Comparison of ENCODE assay signal across 17 mouse cellular contexts in the genomic region with DNA sequence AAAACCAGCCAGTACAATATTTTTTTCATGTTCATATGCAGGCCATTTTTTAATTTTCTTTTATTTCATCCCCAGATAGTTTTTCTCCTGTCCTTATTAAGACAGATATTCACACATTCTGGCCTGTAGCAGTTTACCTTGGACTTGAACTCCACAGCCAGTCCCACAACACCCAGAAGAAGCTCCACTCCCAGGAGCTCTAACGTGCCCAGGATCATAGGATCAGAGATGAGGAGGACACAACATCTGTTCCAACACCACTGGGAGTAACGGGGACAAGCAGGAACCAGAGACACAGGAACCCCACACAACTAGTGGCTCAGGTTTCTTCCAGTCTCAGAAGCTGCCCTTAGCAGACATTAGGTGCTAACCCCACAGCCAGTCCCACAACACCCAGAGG. TPM values are rescaled to one million over a fixed set of nuclear protein-coding genes. Genes with fewer than 3 reads are reported as not detected.
DNase-seq lines count a peak whose midpoint lies in the region; ATAC-seq and TF ChIP-seq lines count a peak whose summit lies in the region.
"Not testable (repeated sequence)": the region's sequence is repeated elsewhere in the genome, so short reads cannot be mapped to it uniquely, and the experiment has no call there.
"Had no signal": no experiment of that assay in that cellular context is flagged by ENCODE, and none has a peak within 500 bp of the region (broad histone marks: within the 10 kb centered on the region; RNA-seq: fewer than 3 reads in every experiment).

No protein-coding gene starts in this region.

- not testable (repeated sequence) for TF ChIP-seq CTCF in intestine, postnatal 0 days (IDR thresholded peaks at IDR 0.05; ENCODE audit: low read depth)

- H3K27me3 ChIP-seq in embryonic facial prominence, embryonic 15.5 days; heart, embryonic 15.5 days; intestine, postnatal 0 days (replicated peaks; ENCODE audit: control insufficient read depth, insufficient read depth, low read length); limb, embryonic 14.5 days (ENCODE audit: control insufficient read depth, insufficient read depth, low read length); liver, embryonic 16.5 days (ENCODE audit: control insufficient read depth, insufficient read depth, low read depth, low read length); midbrain, embryonic 14.5 days (ENCODE audit: control insufficient read depth, insufficient read depth, low read length); stomach, embryonic 15.5 days (replicated peaks): not testable (repeated sequence)

- 0 out of 2 replicates have a peak, but pooled peaks have one; percentile 8 for ATAC-seq in embryonic facial prominence, embryonic 15.5 days (ENCODE audit: insufficient number of reproducible peaks, low FRiP score, low TSS enrichment, low read depth)
- ATAC-seq in heart, embryonic 15.5 days (replicated peaks; ENCODE audit: insufficient number of reproducible peaks, insufficient read depth, low FRiP score, low read depth), result 0 out of 2 replicates have a peak, but pooled peaks have one; percentile 31
- ATAC-seq in intestine, postnatal 0 days, result 0 out of 2 replicates have a peak, but pooled peaks have one; percentile 19
- peak; percentile 30; the same call in 1 of the 2 replicates for ATAC-seq in limb, embryonic 14.5 days (ENCODE audit: low FRiP score, low read depth)
- 0 out of 2 replicates have a peak, but pooled peaks have one; percentile 11 for ATAC-seq in liver, embryonic 16.5 days (ENCODE audit: low read depth)
- ATAC-seq in midbrain, embryonic 14.5 days (ENCODE audit: low FRiP score, low TSS enrichment), result 0 out of 2 replicates have a peak, but pooled peaks have one; percentile 18
- ATAC-seq in stomach, embryonic 15.5 days (ENCODE audit: insufficient read depth, low FRiP score, low read depth), result peak; percentile 50; the same call in 1 of the 2 replicates

- not testable (repeated sequence) for H3K4me2 ChIP-seq in embryonic facial prominence, embryonic 15.5 days (replicated peaks); heart, embryonic 15.5 days; intestine, postnatal 0 days (replicated peaks; ENCODE audit: low read depth); limb, embryonic 14.5 days (replicated peaks; ENCODE audit: low read depth, low read length, severe bottlenecking); liver, embryonic 16.5 days (ENCODE audit: low read depth, low read length); midbrain, embryonic 14.5 days (ENCODE audit: low read length); stomach, embryonic 15.5 days

- H3K4me3 ChIP-seq in embryonic facial prominence, embryonic 15.5 days (replicated peaks); heart, embryonic 15.5 days; intestine, postnatal 0 days (ENCODE audit: low read depth, low read length); limb, embryonic 14.5 days (replicated peaks; ENCODE audit: low read length); liver, embryonic 16.5 days (ENCODE audit: low read depth, low read length); midbrain, embryonic 14.5 days (replicated peaks; ENCODE audit: low read depth, low read length); stomach, embryonic 15.5 days (replicated peaks): not testable (repeated sequence)

- H3K9ac ChIP-seq in embryonic facial prominence, embryonic 15.5 days; heart, embryonic 15.5 days; intestine, postnatal 0 days (ENCODE audit: low read depth, low read length); limb, embryonic 14.5 days (ENCODE audit: low read depth, low read length, severe bottlenecking); liver, embryonic 16.5 days (ENCODE audit: low read depth, low read length); midbrain, embryonic 14.5 days (replicated peaks; ENCODE audit: low read length); stomach, embryonic 15.5 days: not testable (repeated sequence)

- H3K36me3 ChIP-seq in embryonic facial prominence, embryonic 15.5 days; heart, embryonic 15.5 days; intestine, postnatal 0 days (ENCODE audit: control insufficient read depth, insufficient read depth); limb, embryonic 14.5 days (ENCODE audit: control insufficient read depth, insufficient read depth, low read length); liver, embryonic 16.5 days (ENCODE audit: control insufficient read depth, insufficient read depth); midbrain, embryonic 14.5 days (ENCODE audit: control insufficient read depth, insufficient read depth, low read length); stomach, embryonic 15.5 days: not testable (repeated sequence)

- not testable (repeated sequence) for DNase-seq in limb, embryonic 14.5 days (ENCODE audit: low spot score); midbrain, embryonic 14.5 days

- H3K27ac ChIP-seq in embryonic facial prominence, embryonic 15.5 days (replicated peaks); heart, embryonic 15.5 days; intestine, postnatal 0 days (ENCODE audit: low read depth, low read length); limb, embryonic 14.5 days (replicated peaks; ENCODE audit: low read depth, low read length); liver, embryonic 16.5 days (ENCODE audit: low read length); midbrain, embryonic 14.5 days (replicated peaks; ENCODE audit: low read depth, low read length); stomach, embryonic 15.5 days: not testable (repeated sequence)

- not testable (repeated sequence) for H3K4me1 ChIP-seq in embryonic facial prominence, embryonic 15.5 days; heart, embryonic 15.5 days (replicated peaks); intestine, postnatal 0 days (replicated peaks; ENCODE audit: control insufficient read depth, insufficient read depth, low read length); limb, embryonic 14.5 days (ENCODE audit: control insufficient read depth, insufficient read depth, low read length); liver, embryonic 16.5 days (ENCODE audit: control insufficient read depth, low read depth, low read length); midbrain, embryonic 14.5 days (ENCODE audit: control insufficient read depth, insufficient read depth, low read length); stomach, embryonic 15.5 days

- peaks cover 36% of the 10 kb centered on the region for H3K9me3 ChIP-seq in embryonic facial prominence, embryonic 15.5 days (replicated peaks)
- peaks cover 60% of the 10 kb centered on the region for H3K9me3 ChIP-seq in heart, embryonic 15.5 days (replicated peaks)
- peaks cover 32% of the 10 kb centered on the region for H3K9me3 ChIP-seq in intestine, postnatal 0 days (ENCODE audit: control insufficient read depth)
- H3K9me3 ChIP-seq in limb, embryonic 14.5 days (ENCODE audit: control insufficient read depth, low read length), result peaks cover 24% of the 10 kb centered on the region; the same call in 1 of the 2 replicates
- H3K9me3 ChIP-seq in liver, embryonic 16.5 days (replicated peaks; ENCODE audit: control insufficient read depth, low read length), result not testable (repeated sequence)
- H3K9me3 ChIP-seq in midbrain, embryonic 14.5 days (ENCODE audit: control insufficient read depth, low read length), result peaks cover 48% of the 10 kb centered on the region
- peaks cover 14% of the 10 kb centered on the region; the same call in 1 of the 2 replicates for H3K9me3 ChIP-seq in stomach, embryonic 15.5 days

- TF ChIP-seq POLR2A in limb, embryonic 14.5 days (IDR thresholded peaks at IDR 0.05; ENCODE audit: borderline replicate concordance, extremely low read depth, insufficient read depth, insufficient read length), result not testable (repeated sequence)

- 65% methylated on average over 2 of the region's 2 CpGs for WGBS in embryonic facial prominence, embryonic 15.5 days
- 58% methylated on average over 2 of the region's 2 CpGs for WGBS in heart, embryonic 15.5 days
- 69% methylated on average over 2 of the region's 2 CpGs for WGBS in intestine, postnatal 0 days
- WGBS in limb, embryonic 14.5 days, result 76% methylated on average over 2 of the region's 2 CpGs
- WGBS in liver, embryonic 16.5 days (ENCODE audit: insufficient replicate concordance), result 33% methylated on average over 2 of the region's 2 CpGs
- WGBS in midbrain, embryonic 14.5 days, result 65% methylated on average over 2 of the region's 2 CpGs
- 61% methylated on average over 2 of the region's 2 CpGs for WGBS in stomach, embryonic 15.5 days

RNA-seq across cellular contexts. Expression of a gene that starts 37.7 kb away (rescaled TPM):
- polyA plus RNA-seq in embryonic facial prominence, embryonic 15.5 days (2015; fragmentation: Nextera tagmentation; extraction: Ambion mirVana), result not detected in 2 replicates
- polyA plus RNA-seq in heart, embryonic 15.5 days (2015; fragmentation: Nextera tagmentation; extraction: Ambion mirVana), result 0.39 TPM in 1 of 2 replicates, not detected in the other
- polyA plus RNA-seq in intestine, postnatal 0 days (2015; fragmentation: Nextera tagmentation; extraction: Ambion mirVana), result 0.64 TPM in 1 of 2 replicates, not detected in the other
- polyA plus RNA-seq in limb, embryonic 14.5 days (2012; rRNA removed), result 2.7 and 3.8 TPM in 2 replicates
- not detected in 2 replicates for polyA plus RNA-seq in limb, embryonic 14.5 days (2014; fragmentation: Nextera tagmentation; extraction: Ambion mirVana)
- not detected in 2 replicates for polyA plus RNA-seq in liver, embryonic 16.5 days (2015; fragmentation: Nextera tagmentation; extraction: Ambion mirVana)
- not detected in 2 replicates for polyA plus RNA-seq in midbrain, embryonic 14.5 days (2014; fragmentation: Nextera tagmentation; extraction: Ambion mirVana)
- polyA plus RNA-seq in stomach, embryonic 15.5 days (2015; fragmentation: Nextera tagmentation; extraction: Ambion mirVana), result 0.39 TPM in 1 of 2 replicates, not detected in the other
- polyA plus RNA-seq: embryonic facial prominence, embryonic 11.5 days; erythroblast, embryonic 14.5 days; forebrain, embryonic 12.5 days; forebrain, embryonic 15.5 days; G1E; gonadal fat pad, adult 2 months; heart, adult 2 months; heart, embryonic 10.5 days; heart, embryonic 13.5 days; hindbrain, embryonic 15.5 days had no signal
